Mouse (Mus musculus): ENCODE measurements around the gene Itga9. TPM values are rescaled to one million over a fixed set of nuclear protein-coding genes. Genes with fewer than 3 reads are reported as not detected.

Itga9 gene
- total RNA-seq (2014; rRNA removed) (15.8 and 16.1 TPM in 2 replicates), polyA plus RNA-seq (2012; rRNA removed) (5.0 and 9.1 TPM in 2 replicates)

DNA sequence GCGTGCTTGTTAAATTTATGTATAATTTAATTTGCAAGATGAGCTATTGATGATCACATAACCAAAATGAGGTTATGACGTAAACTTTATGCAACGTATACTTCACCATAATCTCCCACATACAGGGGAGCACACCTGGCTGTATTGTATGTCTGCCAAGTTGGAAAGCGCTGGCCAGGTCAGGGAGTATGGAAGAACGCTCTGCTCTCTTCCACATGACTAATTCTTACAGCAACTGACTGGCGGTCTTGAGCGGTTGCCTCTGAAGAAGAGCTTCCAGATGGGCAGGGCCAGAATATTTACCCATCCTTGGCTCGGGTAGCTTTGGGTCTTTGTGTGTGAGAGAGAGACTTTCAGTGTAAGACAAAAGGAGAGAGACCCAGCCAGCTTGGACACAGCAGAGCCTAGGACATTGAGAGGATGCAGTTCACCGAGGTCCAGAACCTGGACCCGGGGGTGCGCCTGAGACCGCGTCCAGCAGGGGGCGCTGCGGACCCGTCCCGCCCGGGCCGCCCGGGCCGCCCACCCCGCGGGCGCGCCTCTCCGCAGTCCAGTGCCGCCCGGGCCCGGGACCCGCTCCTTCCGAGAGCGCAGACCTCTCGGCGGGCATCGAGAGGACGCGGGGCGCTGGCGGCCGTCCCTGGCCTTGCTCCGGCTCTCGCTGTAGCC, at the start of gene Itga9:
Gene Itga9, plus strand, starts transcription at position 543 of the 669 bp plus-strand sequence.
- Histone ChIP-seq H3K9ac (ENCODE audit: low read depth, low read length) (peak within 1 kb of the TSS; percentile 82), H3K79me2 (ENCODE audit: control insufficient read depth, insufficient read depth, low read length) (no peaks in the 10 kb centered on the region; the same call in 1 of the 2 replicates), H3K4me3 (ENCODE audit: insufficient read depth, low read depth, low read length) (peak within 1 kb of the TSS; percentile 76), H3K27ac (replicated peaks; ENCODE audit: insufficient read depth, low read depth, low read length) (peak within 1 kb of the TSS; percentile 60), H3K27me3 (ENCODE audit: control insufficient read depth, insufficient read depth, low read length) (no peaks in the 10 kb centered on the region), H3K36me3 (ENCODE audit: control insufficient read depth, insufficient read depth, low read length) (no peaks in the 10 kb centered on the region), H3K4me1 (ENCODE audit: control insufficient read depth, insufficient read depth, low read length) (peaks cover 2% of the 10 kb centered on the region; the same call in 1 of the 2 replicates)
- no peak for DNase-seq (ENCODE audit: extremely low read depth, low read depth, low spot score)
- TF ChIP-seq CTCF (IDR thresholded peaks at IDR 0.05; ENCODE audit: low read depth, low read length) (peak; percentile 79), POLR2A (IDR thresholded peaks at IDR 0.05; ENCODE audit: extremely low read depth, insufficient read depth, low read length) (no peak)
- WGBS = 13% methylated on average over 42 of the region's 42 CpGs

DNA sequence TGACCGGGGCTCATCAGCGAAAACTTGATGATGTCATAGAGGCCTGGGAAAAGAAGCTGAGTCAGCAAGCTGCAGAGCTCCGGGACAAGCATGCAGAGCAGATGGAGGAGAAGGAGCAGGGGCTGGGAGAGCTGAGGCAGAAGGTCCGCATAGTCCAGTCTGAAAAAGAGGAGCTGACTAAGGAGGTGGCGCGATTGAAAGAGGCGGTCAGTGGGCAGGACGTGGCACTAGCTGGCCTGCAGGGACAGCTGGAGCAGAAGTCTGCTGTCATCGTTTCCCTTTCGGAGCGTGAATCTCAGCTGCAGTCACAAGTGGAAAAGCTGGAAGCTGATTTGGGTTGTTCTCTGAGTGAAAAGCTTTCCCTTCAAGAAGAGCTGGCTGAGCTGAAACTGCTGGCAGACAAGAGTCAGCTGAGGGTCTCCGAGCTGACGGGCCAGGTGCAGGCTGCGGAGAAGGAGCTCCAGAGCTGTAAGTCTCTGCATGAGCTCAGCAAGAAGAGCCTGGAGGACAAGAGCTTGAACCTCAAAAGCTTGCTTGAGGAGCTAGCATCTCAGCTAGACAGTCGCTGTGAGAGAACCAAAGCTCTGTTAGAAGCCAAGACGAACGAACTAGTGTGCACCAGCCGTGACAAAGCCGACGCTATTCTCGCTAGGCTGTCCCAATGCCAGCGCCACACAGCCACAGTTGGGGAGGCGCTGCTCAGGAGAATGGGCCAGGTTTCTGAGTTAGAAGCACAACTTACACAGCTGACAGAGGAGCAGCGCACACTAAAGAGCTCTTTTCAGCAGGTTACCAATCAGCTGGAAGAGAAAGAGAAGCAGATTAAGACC, 49.3 kb upstream of the Itga9 start:
- no peaks in the 10 kb centered on the region for H3K4me1 ChIP-seq (ENCODE audit: control insufficient read depth, insufficient read depth, low read length)
- DNase-seq (ENCODE audit: extremely low read depth, low read depth, low spot score) = no peak
- TF ChIP-seq POLR2A (IDR thresholded peaks at IDR 0.05; ENCODE audit: extremely low read depth, insufficient read depth, low read length) (no peak), CTCF (IDR thresholded peaks at IDR 0.05; ENCODE audit: low read depth, low read length) (no peak)
- H3K27ac ChIP-seq (replicated peaks; ENCODE audit: insufficient read depth, low read depth, low read length) = no peak overlapping the region
- H3K27me3 ChIP-seq (ENCODE audit: control insufficient read depth, insufficient read depth, low read length) = no peaks in the 10 kb centered on the region
- H3K36me3 ChIP-seq (ENCODE audit: control insufficient read depth, insufficient read depth, low read length) = peaks cover 49% of the 10 kb centered on the region
- no peak overlapping the region for H3K9ac ChIP-seq (ENCODE audit: low read depth, low read length)
- H3K4me3 ChIP-seq (ENCODE audit: insufficient read depth, low read depth, low read length) = no peak overlapping the region
- H3K79me2 ChIP-seq (ENCODE audit: control insufficient read depth, insufficient read depth, low read length) = no peaks in the 10 kb centered on the region
- WGBS = 88% methylated on average over 24 of the region's 24 CpGs

DNA sequence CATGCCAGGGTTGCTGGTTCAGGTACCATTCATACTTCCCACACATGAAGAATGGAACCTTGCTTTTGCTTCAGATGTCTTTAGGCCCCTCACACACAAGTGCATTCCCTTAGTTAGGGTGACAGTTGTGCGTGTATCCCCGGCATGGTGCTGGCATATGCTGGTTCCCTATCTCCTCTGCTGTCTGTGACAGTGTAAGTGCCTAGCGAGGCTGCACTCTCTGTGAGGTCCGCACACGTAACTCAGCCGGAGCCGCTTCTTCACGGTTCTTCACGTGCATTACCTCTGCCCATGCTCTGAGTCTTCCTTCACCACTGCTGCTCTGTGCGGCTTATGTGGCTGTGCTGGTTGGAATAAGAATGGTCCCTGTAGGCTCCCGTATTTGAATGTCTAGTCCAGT, 43.1 kb upstream of the Itga9 start:
- peaks cover 63% of the 10 kb centered on the region for H3K36me3 ChIP-seq (ENCODE audit: control insufficient read depth, insufficient read depth, low read length)
- H3K27me3 ChIP-seq (ENCODE audit: control insufficient read depth, insufficient read depth, low read length) = no peaks in the 10 kb centered on the region
- WGBS = 99% methylated on average over 11 of the region's 11 CpGs
- no peaks in the 10 kb centered on the region for H3K79me2 ChIP-seq (ENCODE audit: control insufficient read depth, insufficient read depth, low read length)
- H3K27ac ChIP-seq (replicated peaks; ENCODE audit: insufficient read depth, low read depth, low read length) = no peak overlapping the region
- no peak overlapping the region for H3K9ac ChIP-seq (ENCODE audit: low read depth, low read length)
- no peak for TF ChIP-seq CTCF (IDR thresholded peaks at IDR 0.05; ENCODE audit: low read depth, low read length)
- TF ChIP-seq POLR2A (IDR thresholded peaks at IDR 0.05; ENCODE audit: extremely low read depth, insufficient read depth, low read length) = no peak
- H3K4me3 ChIP-seq (ENCODE audit: insufficient read depth, low read depth, low read length) = no peak overlapping the region
- DNase-seq (ENCODE audit: extremely low read depth, low read depth, low spot score) = no peak
- no peaks in the 10 kb centered on the region for H3K4me1 ChIP-seq (ENCODE audit: control insufficient read depth, insufficient read depth, low read length)

DNA sequence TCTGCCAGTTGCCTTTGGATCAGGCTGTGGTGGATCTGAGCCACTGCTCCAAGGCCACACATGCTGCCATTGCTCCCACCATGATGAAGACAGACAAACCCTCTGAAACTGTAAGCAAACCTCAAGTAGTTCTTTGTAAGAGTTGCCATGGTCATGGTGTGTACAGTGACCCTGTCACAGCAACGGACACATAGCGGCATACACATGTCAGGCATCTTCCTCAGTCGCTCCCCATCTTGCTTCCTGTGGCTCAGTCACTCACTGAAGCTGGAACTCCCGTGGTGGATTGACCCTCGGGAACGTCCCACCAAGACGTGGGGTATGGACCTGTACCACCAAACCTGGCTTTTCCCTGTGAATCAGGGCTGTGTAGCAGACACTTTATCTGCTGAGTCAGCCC, 42.6 kb upstream of the Itga9 start:
- peaks cover 58% of the 10 kb centered on the region for H3K36me3 ChIP-seq (ENCODE audit: control insufficient read depth, insufficient read depth, low read length)
- H3K27ac ChIP-seq (replicated peaks; ENCODE audit: insufficient read depth, low read depth, low read length) = no peak overlapping the region
- no peaks in the 10 kb centered on the region for H3K27me3 ChIP-seq (ENCODE audit: control insufficient read depth, insufficient read depth, low read length)
- H3K4me3 ChIP-seq (ENCODE audit: insufficient read depth, low read depth, low read length) = no peak overlapping the region
- no peak overlapping the region for H3K9ac ChIP-seq (ENCODE audit: low read depth, low read length)
- DNase-seq (ENCODE audit: extremely low read depth, low read depth, low spot score) = no peak
- no peaks in the 10 kb centered on the region for H3K4me1 ChIP-seq (ENCODE audit: control insufficient read depth, insufficient read depth, low read length)
- no peaks in the 10 kb centered on the region for H3K79me2 ChIP-seq (ENCODE audit: control insufficient read depth, insufficient read depth, low read length)
- WGBS = 93% methylated on average over 7 of the region's 7 CpGs
- TF ChIP-seq CTCF (IDR thresholded peaks at IDR 0.05; ENCODE audit: low read depth, low read length) (no peak), POLR2A (IDR thresholded peaks at IDR 0.05; ENCODE audit: extremely low read depth, insufficient read depth, low read length) (no peak)

DNA sequence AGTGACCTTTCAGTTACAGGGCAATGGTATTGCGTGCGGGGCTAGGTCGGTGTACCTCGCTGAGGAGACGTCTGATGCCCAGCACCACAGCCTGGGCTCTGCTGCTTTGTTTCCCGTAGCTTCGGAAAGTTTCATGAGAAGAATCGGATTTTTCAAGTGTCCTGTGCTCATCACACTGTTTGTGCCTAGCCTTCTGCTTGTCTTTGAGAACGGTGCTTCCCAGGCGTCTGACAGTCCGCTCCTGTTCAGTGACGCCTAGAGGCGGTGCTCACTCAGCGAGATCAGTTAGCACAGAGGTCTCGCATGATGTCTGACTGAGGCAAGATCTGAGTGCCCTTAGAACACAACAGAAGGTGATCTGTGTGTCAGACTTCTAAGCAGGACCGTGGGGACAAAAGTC, 41.8 kb upstream of the Itga9 start:
- no peak overlapping the region for H3K27ac ChIP-seq (replicated peaks; ENCODE audit: insufficient read depth, low read depth, low read length)
- H3K27me3 ChIP-seq (ENCODE audit: control insufficient read depth, insufficient read depth, low read length) = no peaks in the 10 kb centered on the region
- H3K4me3 ChIP-seq (ENCODE audit: insufficient read depth, low read depth, low read length) = no peak overlapping the region
- WGBS = 96% methylated on average over 16 of the region's 16 CpGs
- no peaks in the 10 kb centered on the region for H3K79me2 ChIP-seq (ENCODE audit: control insufficient read depth, insufficient read depth, low read length)
- no peak for DNase-seq (ENCODE audit: extremely low read depth, low read depth, low spot score)
- no peak overlapping the region for H3K9ac ChIP-seq (ENCODE audit: low read depth, low read length)
- no peak for TF ChIP-seq POLR2A (IDR thresholded peaks at IDR 0.05; ENCODE audit: extremely low read depth, insufficient read depth, low read length)
- no peak for TF ChIP-seq CTCF (IDR thresholded peaks at IDR 0.05; ENCODE audit: low read depth, low read length)
- no peaks in the 10 kb centered on the region for H3K4me1 ChIP-seq (ENCODE audit: control insufficient read depth, insufficient read depth, low read length)
- peaks cover 60% of the 10 kb centered on the region for H3K36me3 ChIP-seq (ENCODE audit: control insufficient read depth, insufficient read depth, low read length)

Data from liver, adult 2 months (tissue).